9 mouse cellular contexts compared by ENCODE assay signal in genomic region chr5:116444517-116444916, GRCm38 (mm10). TPM values are rescaled to one million over a fixed set of nuclear protein-coding genes. Genes with fewer than 3 reads are reported as not detected.
DNase-seq lines count a peak whose midpoint lies in the region; ATAC-seq and TF ChIP-seq lines count a peak whose summit lies in the region.
"Had no signal": no experiment of that assay in that cellular context is flagged by ENCODE, and none has a peak within 500 bp of the region (broad histone marks: within the 10 kb centered on the region; RNA-seq: fewer than 3 reads in every experiment).

No protein-coding gene starts in this region.

- TF ChIP-seq CTCF in midbrain, postnatal 0 days (IDR thresholded peaks at IDR 0.05) = peak; percentile 63

- H3K4me1 ChIP-seq in hindbrain, embryonic 11.5 days (replicated peaks; ENCODE audit: control insufficient read depth, insufficient read depth, low read length) = no peaks in the 10 kb centered on the region
- H3K4me1 ChIP-seq in hindbrain, embryonic 14.5 days (replicated peaks; ENCODE audit: control insufficient read depth, insufficient read depth, low read length) = peaks cover 8% of the 10 kb centered on the region; the same call in 1 of the 2 replicates
- peaks cover 11% of the 10 kb centered on the region for H3K4me1 ChIP-seq in midbrain, embryonic 15.5 days
- H3K4me1 ChIP-seq in midbrain, embryonic 16.5 days (ENCODE audit: control insufficient read depth, insufficient read depth, low read length) = no peaks in the 10 kb centered on the region; the same call in 1 of the 2 replicates
- no peaks in the 10 kb centered on the region for H3K4me1 ChIP-seq in midbrain, postnatal 0 days (ENCODE audit: insufficient read depth, low read length)

- WGBS in hindbrain, embryonic 11.5 days = 61% methylated on average over 27 of the region's 27 CpGs
- WGBS in hindbrain, embryonic 14.5 days = 60% methylated on average over 27 of the region's 27 CpGs
- WGBS in midbrain, embryonic 15.5 days = 66% methylated on average over 27 of the region's 27 CpGs
- 70% methylated on average over 27 of the region's 27 CpGs for WGBS in midbrain, embryonic 16.5 days
- 69% methylated on average over 27 of the region's 27 CpGs for WGBS in midbrain, postnatal 0 days

- H3K4me2 ChIP-seq in hindbrain, embryonic 11.5 days (replicated peaks; ENCODE audit: low read depth, low read length) = no peak overlapping the region
- no peak overlapping the region for H3K4me2 ChIP-seq in hindbrain, embryonic 14.5 days (replicated peaks)
- H3K4me2 ChIP-seq in midbrain, embryonic 15.5 days = no peak overlapping the region
- H3K4me2 ChIP-seq in midbrain, embryonic 16.5 days (ENCODE audit: low read length) = no peak overlapping the region
- H3K4me2 ChIP-seq in midbrain, postnatal 0 days (ENCODE audit: low read depth, low read length, poor library complexity, severe bottlenecking) = no peak overlapping the region

- H3K27me3 ChIP-seq in hindbrain, embryonic 11.5 days (ENCODE audit: control insufficient read depth, insufficient read depth, low read length) = no peaks in the 10 kb centered on the region
- no peaks in the 10 kb centered on the region for H3K27me3 ChIP-seq in hindbrain, embryonic 14.5 days (ENCODE audit: control insufficient read depth, insufficient read depth, low read length)
- no peaks in the 10 kb centered on the region for H3K27me3 ChIP-seq in midbrain, embryonic 15.5 days (replicated peaks)
- H3K27me3 ChIP-seq in midbrain, embryonic 16.5 days (ENCODE audit: control insufficient read depth, insufficient read depth, low read depth, low read length) = no peaks in the 10 kb centered on the region
- no peaks in the 10 kb centered on the region for H3K27me3 ChIP-seq in midbrain, postnatal 0 days (ENCODE audit: insufficient read depth, low read length)

- H3K27ac ChIP-seq in hindbrain, embryonic 11.5 days (ENCODE audit: low read depth, low read length) = no peak overlapping the region
- H3K27ac ChIP-seq in hindbrain, embryonic 14.5 days = no peak overlapping the region
- H3K27ac ChIP-seq in midbrain, embryonic 15.5 days = 0 out of 2 replicates have a peak overlapping the region, but pooled peaks have one; percentile 42
- no peak overlapping the region for H3K27ac ChIP-seq in midbrain, embryonic 16.5 days (ENCODE audit: low read length)
- H3K27ac ChIP-seq in midbrain, postnatal 0 days (ENCODE audit: low read depth, low read length) = no peak overlapping the region

- no peak for ATAC-seq in hindbrain, embryonic 11.5 days (ENCODE audit: low FRiP score)
- ATAC-seq in hindbrain, embryonic 14.5 days (ENCODE audit: low FRiP score) = no peak
- ATAC-seq in midbrain, embryonic 15.5 days (replicated peaks) = no peak
- no peak for ATAC-seq in midbrain, embryonic 16.5 days
- ATAC-seq in midbrain, postnatal 0 days (ENCODE audit: low FRiP score) = no peak

- peaks cover 4% of the 10 kb centered on the region; the same call in 1 of the 2 replicates for H3K36me3 ChIP-seq in hindbrain, embryonic 11.5 days (ENCODE audit: control insufficient read depth, insufficient read depth, low read length)
- H3K36me3 ChIP-seq in hindbrain, embryonic 14.5 days (replicated peaks; ENCODE audit: control insufficient read depth, insufficient read depth) = peaks cover 8% of the 10 kb centered on the region; the same call in 1 of the 2 replicates
- 0 out of 2 replicates have a peak, but pooled peaks cover 2% of the 10 kb centered on the region for H3K36me3 ChIP-seq in midbrain, embryonic 15.5 days (replicated peaks)
- peaks cover 16% of the 10 kb centered on the region for H3K36me3 ChIP-seq in midbrain, embryonic 16.5 days (ENCODE audit: control insufficient read depth, insufficient read depth, low read length)
- peaks cover 13% of the 10 kb centered on the region; the same call in 1 of the 2 replicates for H3K36me3 ChIP-seq in midbrain, postnatal 0 days (ENCODE audit: insufficient read depth, low read length)

- DNase-seq in hindbrain, embryonic 11.5 days (ENCODE audit: low spot score) = peak; percentile 40
- DNase-seq in hindbrain, embryonic 14.5 days (ENCODE audit: low spot score) = no peak
- DNase-seq in cerebellum, adult 9-11 months = peak; percentile 59
- no peak for DNase-seq in midbrain, postnatal 0 days (ENCODE audit: low spot score)
- DNase-seq in frontal cortex, postnatal 25 days (ENCODE audit: low spot score in 2 of 2) = no peak
- DNase-seq in urinary bladder, postnatal 14 days (ENCODE audit: low spot score) = no peak

- no peaks in the 10 kb centered on the region for H3K9me3 ChIP-seq in hindbrain, embryonic 11.5 days (ENCODE audit: control insufficient read depth, low read length)
- H3K9me3 ChIP-seq in hindbrain, embryonic 14.5 days (ENCODE audit: control insufficient read depth, low read length) = no peaks in the 10 kb centered on the region
- no peaks in the 10 kb centered on the region for H3K9me3 ChIP-seq in midbrain, embryonic 15.5 days
- H3K9me3 ChIP-seq in midbrain, embryonic 16.5 days (replicated peaks; ENCODE audit: control insufficient read depth, low read length, poor library complexity, severe bottlenecking) = no peaks in the 10 kb centered on the region
- no peaks in the 10 kb centered on the region for H3K9me3 ChIP-seq in midbrain, postnatal 0 days (ENCODE audit: low read length)

- H3K9ac ChIP-seq in hindbrain, embryonic 11.5 days (ENCODE audit: low read depth, low read length) = no peak overlapping the region
- H3K9ac ChIP-seq in hindbrain, embryonic 14.5 days = no peak overlapping the region
- no peak overlapping the region for H3K9ac ChIP-seq in midbrain, embryonic 15.5 days
- no peak overlapping the region for H3K9ac ChIP-seq in midbrain, embryonic 16.5 days (ENCODE audit: low read depth, low read length)
- no peak overlapping the region for H3K9ac ChIP-seq in midbrain, postnatal 0 days (replicated peaks; ENCODE audit: low read length, poor library complexity, severe bottlenecking)

- no peak overlapping the region for H3K4me3 ChIP-seq in hindbrain, embryonic 11.5 days (ENCODE audit: low read depth, low read length)
- no peak overlapping the region for H3K4me3 ChIP-seq in hindbrain, embryonic 14.5 days (replicated peaks; ENCODE audit: low read length)
- H3K4me3 ChIP-seq in midbrain, embryonic 15.5 days = no peak overlapping the region
- H3K4me3 ChIP-seq in midbrain, embryonic 16.5 days (ENCODE audit: low read depth, low read length) = no peak overlapping the region
- no peak overlapping the region for H3K4me3 ChIP-seq in midbrain, postnatal 0 days (ENCODE audit: low read depth, low read length)

RNA-seq across cellular contexts. Expression of gene Hspb8, which starts 21.9 kb away (rescaled TPM):
- polyA plus RNA-seq in hindbrain, embryonic 11.5 days (2014; fragmentation: Nextera tagmentation; extraction: Ambion mirVana) = 6.5 and 7.5 TPM in 2 replicates
- 4.7 and 5.6 TPM in 2 replicates for polyA plus RNA-seq in hindbrain, embryonic 14.5 days (2014; fragmentation: Nextera tagmentation; extraction: Ambion mirVana)
- 3.9 and 5.2 TPM in 2 replicates for polyA plus RNA-seq in midbrain, embryonic 15.5 days (2015; fragmentation: Nextera tagmentation; extraction: Ambion mirVana)
- 3.7 and 4.2 TPM in 2 replicates for polyA plus RNA-seq in midbrain, embryonic 16.5 days (2015; fragmentation: Nextera tagmentation; extraction: Ambion mirVana)
- total RNA-seq in midbrain, postnatal 0 days (2014; rRNA removed) = 19.4 and 19.8 TPM in 2 replicates
- polyA plus RNA-seq in midbrain, postnatal 0 days (2015; fragmentation: Nextera tagmentation; extraction: Ambion mirVana) = 7.5 and 8.0 TPM in 2 replicates
- total RNA-seq: MEL had no signal

Comparison
In these comparisons a context has a peak if more than half of its experiments do, and no peak if none do; other contexts are left out.
1. DNase-seq: peak in hindbrain, embryonic 11.5 days (single experiment) and cerebellum, adult 9-11 months (single experiment); none in hindbrain, embryonic 14.5 days (single experiment), midbrain, postnatal 0 days (single experiment), frontal cortex, postnatal 25 days (0 of 2) and urinary bladder, postnatal 14 days (single experiment).